Mouse (Mus musculus) heart, embryonic 10.5 days (tissue): ENCODE measurements around the gene Paqr9. TPM values are rescaled to one million over a fixed set of nuclear protein-coding genes. Genes with fewer than 3 reads are reported as not detected.
"Not testable (repeated sequence)": the region's sequence is repeated elsewhere in the genome, so short reads cannot be mapped to it uniquely, and the experiment has no call there.

Experiments used
- DNase-seq: peaks from one replicate; pipeline ENCODE4 v3.0.0-alpha.2; 2017; ENCODE audit warnings: low spot score
- H3K27ac ChIP-seq: fragments of 300-500 bp; sonication (generic); 2 replicates; pipeline ENCODE4 v1.5.1; 2016; ENCODE audit warnings: mild to moderate bottlenecking
- H3K27me3 ChIP-seq: fragments of 300-500 bp; sonication (generic); 2 replicates; pipeline ENCODE4 v1.6.1; 2016; ENCODE audit warnings: mild to moderate bottlenecking; ENCODE audit not compliant: poor library complexity, insufficient read depth, severe bottlenecking
- H3K36me3 ChIP-seq: fragments of 300-500 bp; sonication (generic); 2 replicates; pipeline ENCODE4 v1.6.1; 2016; ENCODE audit warnings: mild to moderate bottlenecking, moderate library complexity
- H3K4me1 ChIP-seq: fragments of 300-500 bp; sonication (generic); 2 replicates; pipeline ENCODE4 v1.6.1; 2016; ENCODE audit warnings: mild to moderate bottlenecking
- H3K4me3 ChIP-seq: fragments of 300-500 bp; sonication (generic); 2 replicates; pipeline ENCODE4 v1.5.1; 2016; ENCODE audit warnings: mild to moderate bottlenecking, moderate library complexity
- H3K9me3 ChIP-seq: fragments of 300-500 bp; sonication (generic); 2 replicates; pipeline ENCODE4 v1.6.1; 2016; ENCODE audit warnings: mild to moderate bottlenecking, moderate library complexity
- WGBS: fragments of 180-500 bp; shearing (Covaris S2); methylation state at CpG from one replicate; pipeline ENCODE4 v1.1.7; 2016; 5-methylcytosine and 5-hydroxymethylcytosine counted together
- polyA plus RNA-seq: library from polyadenylated mRNA; unstranded; fragments of >200 nt; fragmentation: Nextera tagmentation; extraction: Ambion mirVana; gene quantifications from 2 replicates; pipeline ENCODE4 v1.2.1, GENCODE M21; 2016

Gene Paqr9
- 0.60 and 3.3 TPM in 2 replicates for polyA plus RNA-seq

DNA sequence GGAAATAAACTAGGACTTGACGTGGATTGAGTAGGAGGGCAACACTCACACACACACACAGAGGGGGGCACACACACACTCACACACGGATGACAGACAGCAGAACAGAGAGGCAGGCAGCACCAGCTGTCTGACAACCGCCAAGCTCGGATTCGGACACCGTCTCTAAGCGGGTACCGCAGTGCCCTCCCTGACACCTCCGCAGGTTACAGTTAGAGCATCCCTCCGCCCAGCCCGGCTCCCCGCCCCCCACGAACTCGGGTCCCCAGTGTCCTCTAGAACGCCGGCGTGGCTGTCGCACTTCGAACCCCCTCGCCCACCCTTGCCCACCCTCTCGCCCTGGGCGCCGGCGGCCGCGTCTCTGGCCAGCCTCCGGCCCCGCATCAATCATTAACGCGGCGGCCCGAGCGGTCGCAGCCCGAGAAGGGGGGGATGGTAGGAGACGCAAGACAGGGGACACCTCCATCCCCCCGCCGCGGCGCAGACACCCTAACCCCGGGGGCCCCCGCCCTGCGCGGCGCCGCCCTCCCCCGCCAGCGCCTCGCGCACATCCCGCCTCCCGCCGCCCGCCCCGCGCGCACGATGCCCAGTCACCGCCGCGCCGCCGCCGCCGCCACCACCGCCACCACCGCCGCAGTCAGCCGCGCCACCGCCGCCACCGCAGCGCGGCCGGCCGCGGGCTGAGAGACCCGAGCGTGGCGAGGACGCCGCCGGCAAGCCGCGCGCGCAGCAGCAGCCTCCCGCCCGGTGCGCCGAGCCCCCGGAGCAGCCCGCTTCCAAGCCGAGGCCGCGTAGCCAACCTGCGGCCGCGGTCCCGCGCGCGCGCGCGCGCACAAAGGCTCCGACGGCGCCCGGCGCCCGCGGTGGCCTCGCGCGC, at the start of gene Paqr9:
Gene Paqr9 (plus strand): TSS at position 599 of the 877 bp plus-strand sequence.
- Histone ChIP-seq H3K4me1 (peaks cover 24% of the 10 kb centered on the region), H3K27ac (peak within 1 kb of the TSS; percentile 76), H3K27me3 (peaks cover 81% of the 10 kb centered on the region), H3K4me3 (peak within 1 kb of the TSS; percentile 79), H3K9me3 (no peaks in the 10 kb centered on the region), H3K36me3 (no peaks in the 10 kb centered on the region)
- 13% methylated on average over 113 of the region's 118 CpGs for WGBS
- peak; percentile 71 for DNase-seq

DNA sequence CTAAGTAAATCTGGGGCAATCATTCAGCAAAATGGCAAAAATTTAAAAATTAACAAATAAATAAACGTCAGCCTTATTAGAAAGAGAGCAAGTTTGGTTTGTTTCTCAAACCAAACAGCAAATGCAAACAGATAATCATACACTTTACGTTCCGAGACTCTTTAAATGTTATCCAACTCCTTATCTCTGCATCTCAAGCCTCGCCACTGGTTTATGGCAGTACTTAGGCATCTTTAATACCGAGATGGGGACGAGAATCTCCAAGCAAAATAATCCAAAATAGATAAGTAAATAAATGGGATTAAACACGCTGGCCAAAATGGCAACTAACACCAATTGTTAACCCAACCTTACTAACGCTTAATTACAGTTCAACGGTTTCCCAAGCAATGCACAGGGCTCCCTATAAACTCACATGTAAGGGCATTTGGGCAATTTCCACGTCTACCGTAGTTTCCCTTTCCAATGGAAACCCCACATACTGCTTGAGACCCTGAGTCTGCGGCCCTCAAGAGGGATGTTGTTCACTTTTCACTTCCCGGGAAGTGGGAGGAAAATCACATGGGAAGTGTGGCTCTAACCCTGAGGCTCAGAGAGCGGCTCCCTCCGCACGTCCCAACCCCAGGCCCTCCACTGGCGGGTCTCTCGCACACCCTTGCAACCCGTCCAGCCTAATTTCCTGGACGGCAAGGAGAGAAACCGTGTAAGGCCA, 48.6 kb upstream of the Paqr9 start:
- H3K4me1 ChIP-seq = peaks cover 18% of the 10 kb centered on the region; the same call in 1 of the 2 replicates
- 5% methylated on average over 21 of the region's 21 CpGs for WGBS
- H3K27me3 ChIP-seq = no peaks in the 10 kb centered on the region
- peak; percentile 79 for DNase-seq
- H3K36me3 ChIP-seq = 0 out of 2 replicates have a peak, but pooled peaks cover 8% of the 10 kb centered on the region
- H3K9me3 ChIP-seq = no peaks in the 10 kb centered on the region
- H3K27ac ChIP-seq = peak overlapping the region; percentile 97
- peak overlapping the region; percentile 89 for H3K4me3 ChIP-seq

DNA sequence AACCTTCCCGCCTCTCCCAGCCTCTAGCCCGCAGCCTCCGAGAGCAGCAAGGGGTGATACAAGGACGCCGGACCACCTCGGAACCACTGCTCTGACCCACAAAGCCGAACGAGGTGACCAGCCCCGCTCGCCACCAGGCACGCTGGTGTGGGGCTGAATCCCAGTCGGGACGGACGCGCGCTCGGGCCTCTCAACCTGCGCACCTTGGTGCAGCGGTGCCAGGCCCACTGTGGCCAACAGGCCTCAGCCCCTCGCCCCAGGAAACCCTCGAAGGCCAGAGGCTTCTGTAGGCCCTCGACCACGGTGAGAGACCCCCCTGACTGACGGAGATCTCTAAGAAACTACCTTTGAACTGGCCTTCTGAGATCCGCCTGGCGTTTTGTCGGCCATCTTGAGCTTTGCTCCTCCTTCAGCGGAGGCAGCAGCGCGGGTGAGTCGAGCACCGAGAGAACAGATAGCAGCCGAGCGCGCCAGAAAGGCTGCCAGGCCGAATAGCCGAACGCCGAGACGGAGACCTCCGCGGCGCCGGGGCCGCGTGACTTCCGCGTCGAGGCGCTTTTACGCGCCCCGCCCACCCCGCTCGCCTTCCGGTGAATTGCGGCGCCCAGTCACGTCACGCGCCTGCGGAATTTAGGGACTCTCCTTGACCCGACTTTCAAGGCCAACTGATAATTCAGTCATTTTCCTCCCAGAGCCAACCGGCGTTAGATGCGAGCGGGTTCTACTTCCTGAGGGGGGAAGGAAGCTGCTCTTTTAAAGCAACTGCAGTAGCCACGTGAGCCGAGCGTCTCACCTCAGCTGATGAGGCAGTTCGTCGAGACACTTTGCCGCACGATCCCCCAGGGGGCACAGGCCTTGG, 47.8 kb upstream of the Paqr9 start, which contains the start of gene U2surp:
Gene U2surp (minus strand): TSS at position 525 of the 859 bp plus-strand sequence.
- peak; percentile 98 for DNase-seq
- Histone ChIP-seq H3K36me3 (0 out of 2 replicates have a peak, but pooled peaks cover 8% of the 10 kb centered on the region), H3K4me3 (peak within 1 kb of the TSS; percentile 89), H3K27ac (peak within 1 kb of the TSS; percentile 97), H3K4me1 (peaks cover 18% of the 10 kb centered on the region; the same call in 1 of the 2 replicates), H3K9me3 (no peaks in the 10 kb centered on the region), H3K27me3 (no peaks in the 10 kb centered on the region)
- WGBS = under 1% methylated on average over 74 of the region's 74 CpGs

DNA sequence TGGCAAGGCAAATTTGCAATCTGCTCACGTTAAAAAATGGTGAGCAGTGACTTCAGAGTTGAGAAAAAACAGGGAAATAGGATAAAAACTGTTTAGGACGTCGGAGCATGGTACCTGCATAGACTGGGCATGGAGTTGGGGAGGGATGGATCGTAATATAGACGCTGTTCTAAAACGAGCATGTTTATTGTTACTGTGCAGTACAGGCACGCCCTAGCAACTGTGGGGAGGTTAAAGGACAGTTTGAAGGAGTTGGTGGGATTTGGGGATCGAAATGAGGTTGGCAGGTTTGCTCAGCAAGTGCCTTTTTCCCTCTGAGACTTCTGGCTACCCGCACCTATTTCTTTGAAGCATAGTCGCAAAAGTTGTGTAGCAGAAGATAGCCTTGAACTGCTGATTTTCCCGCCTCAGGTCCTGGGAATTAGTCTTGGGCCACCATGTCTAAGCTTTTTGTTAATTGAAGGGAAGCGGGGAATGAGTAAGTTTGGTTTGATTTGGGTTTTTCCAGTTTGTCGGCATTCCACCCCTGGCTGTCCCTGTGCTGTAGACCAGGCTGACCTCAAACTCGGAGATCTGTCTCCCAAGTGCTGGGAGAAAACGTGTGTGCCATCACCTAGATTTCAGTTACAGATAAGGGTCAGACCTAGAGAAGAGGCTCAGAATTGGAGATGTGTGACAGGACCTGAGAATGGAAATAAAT, 47.0 kb upstream of the Paqr9 start:
- H3K4me3 ChIP-seq = peak overlapping the region; percentile 89
- H3K27me3 ChIP-seq = no peaks in the 10 kb centered on the region
- no peaks in the 10 kb centered on the region for H3K9me3 ChIP-seq
- no peak for DNase-seq
- H3K27ac ChIP-seq = peak overlapping the region; percentile 97
- 27% methylated on average over 15 of the region's 15 CpGs for WGBS
- H3K36me3 ChIP-seq = 0 out of 2 replicates have a peak, but pooled peaks cover 8% of the 10 kb centered on the region
- peaks cover 18% of the 10 kb centered on the region; the same call in 1 of the 2 replicates for H3K4me1 ChIP-seq

DNA sequence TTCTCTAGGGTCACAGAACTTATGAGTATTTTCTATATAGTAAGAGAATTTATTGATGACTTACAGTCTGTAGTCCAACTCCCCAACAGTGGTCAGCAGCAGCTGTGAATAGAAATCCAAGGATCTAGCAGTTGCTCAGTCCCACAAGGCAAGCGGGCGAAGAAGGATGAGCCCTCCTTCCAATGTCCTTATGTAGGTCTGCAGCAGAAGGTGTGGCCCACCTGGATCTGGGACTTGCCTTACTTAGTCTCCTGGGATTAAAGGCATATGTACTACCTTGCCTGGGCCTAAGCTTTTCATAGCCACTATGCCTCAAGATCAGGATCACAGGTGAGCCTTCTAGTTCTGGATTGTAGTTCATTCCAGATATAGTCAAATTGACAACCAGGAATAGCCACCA, 45.7 kb upstream of the Paqr9 start:
- WGBS = 97% methylated on average over 2 of the region's 2 CpGs
- H3K4me1 ChIP-seq = peaks cover 18% of the 10 kb centered on the region; the same call in 1 of the 2 replicates
- H3K27me3 ChIP-seq = no peaks in the 10 kb centered on the region
- no peaks in the 10 kb centered on the region for H3K9me3 ChIP-seq
- H3K36me3 ChIP-seq = no peaks in the 10 kb centered on the region
- DNase-seq = no peak
- no peak overlapping the region for H3K4me3 ChIP-seq
- no peak overlapping the region for H3K27ac ChIP-seq

DNA sequence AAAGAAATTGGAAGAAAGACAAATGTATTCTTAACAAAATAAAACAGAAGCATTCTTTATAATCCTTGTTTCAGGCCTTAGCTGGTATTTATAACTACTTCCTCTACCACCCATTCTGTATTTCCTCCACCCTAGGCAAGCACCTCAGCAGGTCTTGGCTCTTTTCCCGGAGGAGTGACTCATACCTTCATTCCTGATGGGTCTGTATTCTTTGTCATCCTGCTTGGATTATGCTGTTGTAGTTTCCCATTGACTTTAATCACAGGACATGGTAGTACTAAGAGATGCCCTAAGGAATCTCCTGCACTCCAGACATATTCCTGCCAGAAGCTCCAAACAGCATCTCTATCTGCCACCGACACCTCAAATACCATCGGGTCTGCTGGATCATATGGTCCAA, 45.1 kb upstream of the Paqr9 start:
- not testable (repeated sequence) for H3K27me3 ChIP-seq
- 91% methylated on average over 3 of the region's 3 CpGs for WGBS

DNA sequence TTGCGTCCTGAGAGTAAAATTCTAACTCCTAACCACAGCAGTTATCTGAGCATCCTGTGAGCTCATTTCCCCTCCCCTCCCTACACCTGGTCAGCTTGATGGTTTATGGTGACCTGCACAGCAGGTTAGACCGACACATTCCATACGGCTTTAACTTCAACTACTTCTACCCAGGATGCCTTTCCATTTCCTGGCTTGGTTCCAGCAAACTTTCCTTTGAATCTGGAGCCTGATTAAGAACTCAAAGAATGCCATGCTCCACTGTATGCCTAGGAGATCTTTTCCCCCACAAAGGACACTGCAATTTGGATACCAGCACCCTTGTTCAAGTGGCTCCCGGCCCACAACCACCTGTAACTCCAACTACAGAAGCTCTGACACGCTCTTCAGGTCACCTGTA, 38.9 kb upstream of the Paqr9 start:
- no peaks in the 10 kb centered on the region for H3K9me3 ChIP-seq
- no peaks in the 10 kb centered on the region for H3K36me3 ChIP-seq
- no peak overlapping the region for H3K4me3 ChIP-seq
- DNase-seq = no peak
- H3K27me3 ChIP-seq = no peaks in the 10 kb centered on the region
- 84% methylated on average over 5 of the region's 5 CpGs for WGBS
- H3K4me1 ChIP-seq = no peaks in the 10 kb centered on the region
- H3K27ac ChIP-seq = no peak overlapping the region

More for the DNA sequence above, 45.1 kb upstream of the Paqr9 start:
- H3K9me3 ChIP-seq, DNase-seq, H3K36me3 ChIP-seq, H3K4me3 ChIP-seq, H3K27ac ChIP-seq: not testable (repeated sequence)
- peaks cover 18% of the 10 kb centered on the region; the same call in 1 of the 2 replicates for H3K4me1 ChIP-seq

DNA sequence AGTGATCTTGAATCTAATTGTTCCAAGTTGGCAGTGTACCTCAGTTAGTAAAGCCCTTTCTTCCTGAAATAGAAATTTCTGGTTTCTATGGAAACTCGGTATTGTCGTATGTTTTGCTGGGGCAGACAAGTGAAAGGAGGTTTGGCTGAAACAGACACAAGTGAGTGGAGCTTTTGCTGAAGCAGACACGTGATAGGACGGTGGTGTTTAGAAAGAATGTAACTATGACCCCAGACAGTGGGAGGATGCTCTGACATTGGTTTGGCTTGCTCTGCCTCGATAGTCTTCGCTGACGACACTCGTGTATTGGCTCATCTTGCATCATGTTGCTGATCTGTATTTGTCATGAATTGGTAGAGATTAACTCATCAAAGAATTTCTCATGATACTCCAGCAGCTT, 38.4 kb upstream of the Paqr9 start:
- H3K9me3 ChIP-seq = no peaks in the 10 kb centered on the region
- no peak overlapping the region for H3K4me3 ChIP-seq
- DNase-seq = no peak
- H3K36me3 ChIP-seq = no peaks in the 10 kb centered on the region
- 0 out of 2 replicates have a peak, but pooled peaks cover 2% of the 10 kb centered on the region for H3K4me1 ChIP-seq
- no peaks in the 10 kb centered on the region for H3K27me3 ChIP-seq
- no peak overlapping the region for H3K27ac ChIP-seq
- 88% methylated on average over 8 of the region's 8 CpGs for WGBS

DNA sequence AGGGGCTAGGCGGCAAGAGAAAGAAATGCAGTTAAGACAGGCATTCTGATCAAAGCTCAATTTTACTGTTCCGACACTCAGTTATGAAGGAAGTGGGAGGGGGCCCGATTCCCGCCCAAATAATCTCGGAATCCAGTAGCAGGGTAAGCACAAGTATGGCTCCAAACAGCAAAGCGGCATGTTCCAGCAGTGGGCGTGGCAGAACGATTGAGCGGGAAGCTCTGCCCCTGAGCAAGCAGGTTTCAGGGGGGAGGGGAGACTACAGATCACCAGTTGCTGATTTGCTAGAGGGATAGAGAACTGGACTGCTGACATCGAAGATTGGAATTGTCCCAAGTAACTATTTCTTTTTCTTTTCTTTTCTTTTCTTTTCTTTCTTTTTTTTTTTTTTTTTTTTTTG, 37.9 kb upstream of the Paqr9 start:
- H3K27ac ChIP-seq = no peak overlapping the region
- no peaks in the 10 kb centered on the region for H3K36me3 ChIP-seq
- H3K4me3 ChIP-seq = no peak overlapping the region
- 37% methylated on average over 10 of the region's 10 CpGs for WGBS
- no peaks in the 10 kb centered on the region for H3K9me3 ChIP-seq
- H3K27me3 ChIP-seq = no peaks in the 10 kb centered on the region
- 0 out of 2 replicates have a peak, but pooled peaks cover 2% of the 10 kb centered on the region for H3K4me1 ChIP-seq
- DNase-seq = peak; percentile 82

DNA sequence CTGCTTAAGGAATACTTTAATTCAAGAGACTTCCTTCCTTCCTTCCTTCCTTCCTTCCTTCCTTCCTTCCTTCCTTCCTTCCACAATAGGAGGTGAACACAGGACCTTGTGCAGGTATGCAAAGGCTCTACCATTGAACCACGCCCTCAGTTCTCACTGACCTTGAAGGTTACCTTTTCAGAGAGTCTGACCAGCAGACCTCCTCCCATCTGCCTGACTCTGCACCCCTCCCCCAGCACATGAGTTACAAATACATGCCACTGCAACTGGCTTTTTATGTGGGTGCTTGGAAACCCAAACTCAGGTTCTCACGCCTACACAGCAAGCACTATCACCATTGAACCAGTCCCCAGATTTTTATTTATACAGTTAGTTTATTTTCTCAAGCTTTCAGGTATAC, 36.9 kb upstream of the Paqr9 start:
- no peak overlapping the region for H3K4me3 ChIP-seq
- no peaks in the 10 kb centered on the region for H3K27me3 ChIP-seq
- no peak overlapping the region for H3K27ac ChIP-seq
- H3K4me1 ChIP-seq = 0 out of 2 replicates have a peak, but pooled peaks cover 3% of the 10 kb centered on the region
- H3K9me3 ChIP-seq = no peaks in the 10 kb centered on the region
- DNase-seq = no peak
- 86% methylated on average over 2 of the region's 2 CpGs for WGBS
- no peaks in the 10 kb centered on the region for H3K36me3 ChIP-seq

DNA sequence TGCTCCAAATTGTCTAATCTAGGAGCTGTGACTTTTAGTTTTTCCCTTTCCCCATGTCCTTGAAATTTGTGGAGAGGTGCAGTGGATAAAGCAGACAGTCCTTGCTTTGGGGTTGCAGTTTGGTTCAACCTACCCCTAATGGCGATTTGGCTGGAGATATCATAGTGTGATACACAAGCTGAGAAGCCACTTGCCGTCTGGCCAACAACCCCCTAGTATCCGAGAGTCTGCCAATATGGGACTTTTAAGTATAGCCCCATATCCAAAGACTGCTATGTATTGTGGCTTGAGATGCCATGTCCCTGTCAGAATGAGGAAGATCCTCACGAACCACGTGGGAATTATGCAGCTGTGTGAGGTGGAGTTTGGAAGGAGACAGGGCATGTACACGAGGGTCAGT, 34.1 kb upstream of the Paqr9 start:
- Histone ChIP-seq H3K27me3 (no peaks in the 10 kb centered on the region), H3K4me3 (no peak overlapping the region), H3K36me3 (no peaks in the 10 kb centered on the region), H3K27ac (no peak overlapping the region), H3K4me1 (0 out of 2 replicates have a peak, but pooled peaks cover 5% of the 10 kb centered on the region), H3K9me3 (no peaks in the 10 kb centered on the region)
- DNase-seq = no peak
- WGBS = 76% methylated on average over 6 of the region's 6 CpGs

DNA sequence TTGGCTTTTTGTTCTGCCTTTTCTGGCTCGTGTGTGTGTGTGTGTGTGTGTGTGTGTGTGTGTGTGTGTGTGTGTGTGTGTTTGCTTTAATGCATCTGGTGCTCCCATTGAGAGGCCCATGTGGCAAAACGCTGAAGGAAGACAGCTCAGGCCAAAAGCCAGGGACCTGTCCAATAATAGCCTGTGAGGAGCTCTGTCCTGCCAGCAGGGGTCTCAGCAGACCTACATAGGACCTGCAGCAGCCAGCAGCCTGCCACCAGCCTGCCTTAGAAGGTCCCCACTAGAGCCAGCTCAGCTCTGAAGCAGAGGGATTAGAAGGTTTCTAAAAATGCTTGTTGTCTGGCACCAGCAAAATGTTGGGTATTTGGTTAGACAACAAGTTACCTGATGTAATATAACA, 33.5 kb upstream of the Paqr9 start:
- Histone ChIP-seq H3K27ac (no peak overlapping the region), H3K27me3 (no peaks in the 10 kb centered on the region), H3K4me3 (no peak overlapping the region), H3K9me3 (no peaks in the 10 kb centered on the region), H3K36me3 (no peaks in the 10 kb centered on the region), H3K4me1 (0 out of 2 replicates have a peak, but pooled peaks cover 5% of the 10 kb centered on the region)
- 8% methylated on average over 2 of the region's 2 CpGs for WGBS
- DNase-seq = no peak
